Mouse (Mus musculus): ENCODE measurements around the gene Mrpl10. TPM values are rescaled to one million over a fixed set of nuclear protein-coding genes. Genes with fewer than 3 reads are reported as not detected.
A peak's percentile ranks its signal among the peaks of the same experiment; 100 is the strongest.

The Mrpl10 gene
- polyA plus RNA-seq, 1 experiment, result 66.0 TPM

GRCm38 (mm10) chr11:97050944-97051586 lies 9.7 kb downstream of the Mrpl10 start:
- peak overlapping the region; percentile 19 for H3ac ChIP-seq (ENCODE audit: control insufficient read depth, insufficient read length)
- no peaks in the 10 kb centered on the region for H3K27me3 ChIP-seq (ENCODE audit: control insufficient read depth, insufficient read depth, insufficient read length)
- H3K79me2 ChIP-seq (ENCODE audit: control insufficient read depth, insufficient read depth), result no peaks in the 10 kb centered on the region
- H3K4me3 ChIP-seq, result peak overlapping the region; percentile 37
- H3K4me2 ChIP-seq (ENCODE audit: low read depth), result peak overlapping the region; percentile 56
- no peak for TF ChIP-seq TCF3 (IDR thresholded peaks at IDR 0.05; ENCODE audit: insufficient read length, low read depth)
- TF ChIP-seq POLR2AphosphoS2 (IDR thresholded peaks at IDR 0.05; ENCODE audit: insufficient read length, low read depth), result no peak
- no peak for TF ChIP-seq MAX (IDR thresholded peaks at IDR 0.05; ENCODE audit: low read depth)
- no peak for TF ChIP-seq REST (IDR thresholded peaks at IDR 0.05; ENCODE audit: insufficient read depth, insufficient read length)
- no peak for TF ChIP-seq MYOD1 (IDR thresholded peaks at IDR 0.05; ENCODE audit: control insufficient read depth in 1 of 3, insufficient read length in 2 of 3, low read depth in 2 of 3)
- no peak for TF ChIP-seq POLR2A (IDR thresholded peaks at IDR 0.05; ENCODE audit: insufficient read length, low read depth)
- no peak for TF ChIP-seq E2F4 (IDR thresholded peaks at IDR 0.05; ENCODE audit: insufficient read depth)
- TF ChIP-seq CEBPB (IDR thresholded peaks at IDR 0.05; ENCODE audit: insufficient read depth, poor library complexity, severe bottlenecking), result no peak
- TF ChIP-seq TCF12 (IDR thresholded peaks at IDR 0.05; ENCODE audit: insufficient read depth, poor library complexity, severe bottlenecking), result no peak
- TF ChIP-seq MYOG (IDR thresholded peaks at IDR 0.05; ENCODE audit: control insufficient read depth in 1 of 3, insufficient read depth in 1 of 3, insufficient read length in 2 of 3, low read depth in 2 of 3), result no peak
- H3K36me3 ChIP-seq (ENCODE audit: control insufficient read depth, insufficient read depth), result no peaks in the 10 kb centered on the region

- Histone ChIP-seq H3K36me3 (ENCODE audit: control insufficient read depth, insufficient read depth) (no peaks in the 10 kb centered on the region), H3K79me2 (ENCODE audit: control insufficient read depth, insufficient read depth) (no peaks in the 10 kb centered on the region), H3K4me2 (ENCODE audit: low read depth) (peak overlapping the region; percentile 56), H3ac (ENCODE audit: control insufficient read depth, insufficient read length) (no peak overlapping the region), H3K4me3 (no peak overlapping the region), H3K27me3 (ENCODE audit: control insufficient read depth, insufficient read depth, insufficient read length) (no peaks in the 10 kb centered on the region)
- TF ChIP-seq REST (IDR thresholded peaks at IDR 0.05; ENCODE audit: insufficient read depth, insufficient read length) (no peak), USF1 (IDR thresholded peaks at IDR 0.05; ENCODE audit: low read depth) (no peak), MAX (IDR thresholded peaks at IDR 0.05; ENCODE audit: low read depth) (no peak), TCF12 (IDR thresholded peaks at IDR 0.05; ENCODE audit: insufficient read depth, poor library complexity, severe bottlenecking) (no peak), E2F4 (IDR thresholded peaks at IDR 0.05; ENCODE audit: insufficient read depth) (no peak)
Measured at GRCm38 (mm10) chr11:97052219-97052646, 10.9 kb downstream of the Mrpl10 start.

DNA sequence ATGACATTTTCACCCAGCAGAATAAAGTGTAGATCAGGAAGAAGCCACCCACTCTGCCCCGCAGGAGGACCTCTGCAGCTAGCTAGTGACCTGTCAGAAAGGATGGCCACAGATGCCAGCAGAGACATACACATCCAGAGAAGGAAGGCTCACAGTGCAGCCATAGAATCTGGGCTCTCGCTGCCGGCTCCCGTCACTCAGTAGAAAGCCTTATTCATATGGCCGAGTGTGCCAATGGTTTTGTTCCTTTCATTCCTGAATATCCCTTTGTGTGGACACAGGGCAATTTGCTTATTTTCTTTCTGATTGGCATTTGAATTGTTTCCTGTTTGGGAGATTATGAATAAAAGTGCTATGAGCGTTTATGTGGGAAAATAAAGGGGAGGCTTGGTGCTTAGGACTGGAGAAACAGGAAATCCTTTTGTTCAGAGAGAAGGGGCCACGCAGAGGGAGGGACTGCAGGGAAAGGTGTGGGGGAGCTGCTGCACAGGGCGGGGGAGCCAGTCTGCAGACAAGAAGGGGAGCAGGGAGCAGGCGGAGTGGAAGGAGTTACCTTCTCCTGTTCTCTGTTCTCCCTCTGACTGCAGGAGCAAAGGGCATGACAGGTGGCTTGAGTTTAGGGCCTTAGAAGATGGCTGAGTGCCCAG lies 22.0 kb downstream of the Mrpl10 start:
- Histone ChIP-seq H3ac (ENCODE audit: control insufficient read depth, insufficient read length) (no peak overlapping the region), H3K4me2 (ENCODE audit: low read depth) (no peak overlapping the region), H3K27me3 (ENCODE audit: control insufficient read depth, insufficient read depth, insufficient read length) (no peaks in the 10 kb centered on the region), H3K36me3 (ENCODE audit: control insufficient read depth, insufficient read depth) (no peaks in the 10 kb centered on the region), H3K4me3 (no peak overlapping the region), H3K79me2 (ENCODE audit: control insufficient read depth, insufficient read depth) (no peaks in the 10 kb centered on the region)
- TF ChIP-seq SRF (IDR thresholded peaks at IDR 0.05; ENCODE audit: control insufficient read depth, insufficient read length, low read depth), result no peak
- no peak for TF ChIP-seq REST (IDR thresholded peaks at IDR 0.05; ENCODE audit: insufficient read depth, insufficient read length)

- Histone ChIP-seq H3K27me3 (ENCODE audit: control insufficient read depth, insufficient read depth, insufficient read length) (no peaks in the 10 kb centered on the region), H3K36me3 (ENCODE audit: control insufficient read depth, insufficient read depth) (no peaks in the 10 kb centered on the region), H3ac (ENCODE audit: control insufficient read depth, insufficient read length) (no peak overlapping the region), H3K79me2 (ENCODE audit: control insufficient read depth, insufficient read depth) (no peaks in the 10 kb centered on the region), H3K4me2 (ENCODE audit: low read depth) (no peak overlapping the region), H3K4me3 (no peak overlapping the region)
- no peak for TF ChIP-seq TCF12 (IDR thresholded peaks at IDR 0.05; ENCODE audit: insufficient read depth, poor library complexity, severe bottlenecking)
- TF ChIP-seq CEBPB (IDR thresholded peaks at IDR 0.05; ENCODE audit: insufficient read depth, poor library complexity, severe bottlenecking), result no peak
- TF ChIP-seq USF1 (IDR thresholded peaks at IDR 0.05; ENCODE audit: low read depth), result no peak
- no peak for TF ChIP-seq MAX (IDR thresholded peaks at IDR 0.05; ENCODE audit: low read depth)
- no peak for TF ChIP-seq POLR2AphosphoS2 (IDR thresholded peaks at IDR 0.05; ENCODE audit: insufficient read length, low read depth)
- TF ChIP-seq E2F4 (IDR thresholded peaks at IDR 0.05; ENCODE audit: insufficient read depth), result no peak
- TF ChIP-seq POLR2A (IDR thresholded peaks at IDR 0.05; ENCODE audit: insufficient read length, low read depth), result no peak
- no peak for TF ChIP-seq MYOD1 (IDR thresholded peaks at IDR 0.05; ENCODE audit: control insufficient read depth in 1 of 3, insufficient read length in 2 of 3, low read depth in 2 of 3)
Measured at GRCm38 (mm10) chr11:97063921-97064295, 22.5 kb downstream of the Mrpl10 start.

- H3ac ChIP-seq (ENCODE audit: control insufficient read depth, insufficient read length), result no peak overlapping the region
- H3K27me3 ChIP-seq (ENCODE audit: control insufficient read depth, insufficient read depth, insufficient read length), result no peaks in the 10 kb centered on the region
- no peak for TF ChIP-seq MYOD1 (IDR thresholded peaks at IDR 0.05; ENCODE audit: control insufficient read depth in 1 of 3, insufficient read length in 2 of 3, low read depth in 2 of 3)
- TF ChIP-seq MYOG (IDR thresholded peaks at IDR 0.05; ENCODE audit: control insufficient read depth in 1 of 3, insufficient read depth in 1 of 3, insufficient read length in 2 of 3, low read depth in 2 of 3), result no peak
- no peak for TF ChIP-seq TCF12 (IDR thresholded peaks at IDR 0.05; ENCODE audit: insufficient read depth, poor library complexity, severe bottlenecking)
- no peak for TF ChIP-seq TCF3 (IDR thresholded peaks at IDR 0.05; ENCODE audit: insufficient read length, low read depth)
- 0 out of 2 replicates have a peak, but pooled peaks have one; percentile 14 for TF ChIP-seq CEBPB (IDR thresholded peaks at IDR 0.05; ENCODE audit: insufficient read depth, poor library complexity, severe bottlenecking)
- TF ChIP-seq E2F4 (IDR thresholded peaks at IDR 0.05; ENCODE audit: insufficient read depth), result no peak
- H3K79me2 ChIP-seq (ENCODE audit: control insufficient read depth, insufficient read depth), result no peaks in the 10 kb centered on the region
- H3K36me3 ChIP-seq (ENCODE audit: control insufficient read depth, insufficient read depth), result no peaks in the 10 kb centered on the region
- no peak overlapping the region for H3K4me2 ChIP-seq (ENCODE audit: low read depth)
- H3K4me3 ChIP-seq, result no peak overlapping the region
Measured at GRCm38 (mm10) chr11:97065538-97066295, 24.4 kb downstream of the Mrpl10 start.

Data from myocyte (in vitro differentiated cells).